23 mouse cellular contexts compared by ENCODE assay signal in genomic region chr11:49253035-49253434, GRCm38 (mm10). TPM values are rescaled to one million over a fixed set of nuclear protein-coding genes. Genes with fewer than 3 reads are reported as not detected.
DNase-seq lines count a peak whose midpoint lies in the region; ATAC-seq lines count a peak whose summit lies in the region.
"Had no signal": no experiment of that assay in that cellular context is flagged by ENCODE, and none has a peak within 500 bp of the region (broad histone marks: within the 10 kb centered on the region; RNA-seq: fewer than 3 reads in every experiment).

No protein-coding gene starts in this region.

- H3K27ac ChIP-seq in kidney, embryonic 15.5 days = no peak overlapping the region
- H3K27ac ChIP-seq: hindbrain, embryonic 12.5 days; left cerebral cortex, adult 2 months; limb, embryonic 10.5 days; neural tube, embryonic 15.5 days had no signal

- H3K27me3 ChIP-seq in kidney, embryonic 15.5 days = no peaks in the 10 kb centered on the region
- no peaks in the 10 kb centered on the region for H3K27me3 ChIP-seq in megakaryocyte, embryonic 14.5 days (replicated peaks)
- H3K27me3 ChIP-seq: hindbrain, embryonic 12.5 days; neural tube, embryonic 15.5 days had no signal

- H3K4me1 ChIP-seq in kidney, embryonic 15.5 days = peaks cover 48% of the 10 kb centered on the region
- peaks cover 87% of the 10 kb centered on the region for H3K4me1 ChIP-seq in megakaryocyte, embryonic 14.5 days

- 87% methylated on average over 6 of the region's 6 CpGs for WGBS in kidney, embryonic 15.5 days

- H3K4me2 ChIP-seq in kidney, embryonic 15.5 days = no peak overlapping the region
- H3K4me2 ChIP-seq: hindbrain, embryonic 12.5 days; neural tube, embryonic 15.5 days had no signal

- H3K4me3 ChIP-seq in kidney, embryonic 15.5 days (replicated peaks) = no peak overlapping the region
- H3K4me3 ChIP-seq in megakaryocyte, embryonic 14.5 days (replicated peaks) = peak overlapping the region; percentile 35
- H3K4me3 ChIP-seq: hindbrain, embryonic 12.5 days; left cerebral cortex, adult 2 months; limb, embryonic 10.5 days; myocyte; neural tube, embryonic 15.5 days had no signal

- no peak overlapping the region for H3K9ac ChIP-seq in kidney, embryonic 15.5 days
- H3K9ac ChIP-seq: hindbrain, embryonic 12.5 days; neural tube, embryonic 15.5 days had no signal

- no peak for ATAC-seq in kidney, embryonic 15.5 days (replicated peaks; ENCODE audit: low FRiP score)
- ATAC-seq in megakaryocyte, adult 5-6 weeks (ENCODE audit: poor library complexity, severe bottlenecking) = no peak

- peaks cover 54% of the 10 kb centered on the region for H3K36me3 ChIP-seq in kidney, embryonic 15.5 days
- peaks cover 62% of the 10 kb centered on the region for H3K36me3 ChIP-seq in megakaryocyte, embryonic 14.5 days (replicated peaks; ENCODE audit: low read length)

- peak; percentile 94 for DNase-seq in heart, adult 11 months
- DNase-seq in heart, postnatal 4 days = no peak
- peak; percentile 33 for DNase-seq in kidney, postnatal 14 days
- no peak for DNase-seq in layer of hippocampus, postnatal 10 days (ENCODE audit: low spot score in 2 of 2)
- DNase-seq: adrenal gland, adult 8-10 months; cerebellum, adult 8-10 months; heart, adult 2 months; kidney, postnatal 10 days; midbrain, embryonic 14.5 days; thymus, postnatal 25 days had no signal

- H3K9me3 ChIP-seq in kidney, embryonic 15.5 days (replicated peaks) = no peaks in the 10 kb centered on the region
- H3K9me3 ChIP-seq in megakaryocyte, embryonic 14.5 days = no peaks in the 10 kb centered on the region
- H3K9me3 ChIP-seq: hindbrain, embryonic 12.5 days; limb, embryonic 10.5 days; neural tube, embryonic 15.5 days had no signal

RNA-seq across cellular contexts. Expression of gene Mgat1, which starts 9.0 kb away (rescaled TPM):
- 10 to 100 TPM; 71.2 to 76.7 TPM for total RNA-seq in heart, postnatal 4 days (2021)
- polyA plus RNA-seq in kidney, embryonic 15.5 days (2015; fragmentation: Nextera tagmentation; extraction: Ambion mirVana) = 66.7 and 75.0 TPM in 2 replicates
- 64.1 and 65.8 TPM in 2 replicates for polyA plus RNA-seq in megakaryocyte, embryonic 14.5 days (2012; ENCODE audit: insufficient read depth, low replicate concordance)
- total RNA-seq in megakaryocyte, adult 5-6 weeks (2015) = 33.6 and 36.0 TPM in 2 replicates
- 42.6 and 42.9 TPM in 2 replicates for total RNA-seq in megakaryocyte, adult 5-6 weeks (2017)
- 10 to 100 TPM; 43.9 to 50.2 TPM for total RNA-seq in layer of hippocampus, postnatal 10 days (2021)

RNA-seq across cellular contexts. Expression of gene Olfr1393, which starts 25.1 kb away (rescaled TPM):
- under 1 TPM; 0.23 to 0.33 TPM for total RNA-seq in heart, postnatal 4 days (2021)
- not detected in 2 replicates for polyA plus RNA-seq in kidney, embryonic 15.5 days (2015; fragmentation: Nextera tagmentation; extraction: Ambion mirVana)
- polyA plus RNA-seq in megakaryocyte, embryonic 14.5 days (2012; ENCODE audit: insufficient read depth, low replicate concordance) = not detected in 2 replicates
- not detected in 2 replicates for total RNA-seq in megakaryocyte, adult 5-6 weeks (2015)
- not detected in 2 replicates for total RNA-seq in megakaryocyte, adult 5-6 weeks (2017)
- total RNA-seq in layer of hippocampus, postnatal 10 days (2021) = not detected
- total RNA-seq: adrenal gland, adult 8-10 months; gastrocnemius, adult 8-10 months; layer of hippocampus, adult 8-10 months had no signal
- polyA plus RNA-seq: hindbrain, embryonic 12.5 days; intestine, embryonic 14.5 days; limb, embryonic 10.5 days; myocyte; neural tube, embryonic 15.5 days had no signal

RNA-seq across cellular contexts. Expression of gene Olfr1392, which starts 32.0 kb away (rescaled TPM):
- total RNA-seq in heart, postnatal 4 days (2021) = under 1 TPM in 1 of 2 experiments, not detected in 1; 0.11 TPM
- polyA plus RNA-seq in kidney, embryonic 15.5 days (2015; fragmentation: Nextera tagmentation; extraction: Ambion mirVana) = 0.10 and 0.15 TPM in 2 replicates
- polyA plus RNA-seq in megakaryocyte, embryonic 14.5 days (2012; ENCODE audit: insufficient read depth, low replicate concordance) = not detected in 2 replicates
- 0.84 TPM in 1 of 2 replicates, not detected in the other for total RNA-seq in megakaryocyte, adult 5-6 weeks (2015)
- total RNA-seq in megakaryocyte, adult 5-6 weeks (2017) = not detected in 2 replicates
- total RNA-seq in layer of hippocampus, postnatal 10 days (2021) = under 1 TPM; 0.11 to 0.14 TPM
- total RNA-seq: adrenal gland, adult 8-10 months; gastrocnemius, adult 8-10 months; heart, adult 2 months; layer of hippocampus, adult 8-10 months; left cerebral cortex, adult 2 months had no signal
- polyA plus RNA-seq: hindbrain, embryonic 12.5 days; intestine, embryonic 14.5 days; limb, embryonic 10.5 days; midbrain, embryonic 14.5 days; myocyte; neural tube, embryonic 15.5 days had no signal

RNA-seq across cellular contexts. Expression of gene Zfp62, which starts 49.9 kb away (rescaled TPM):
- total RNA-seq in heart, postnatal 4 days (2021) = 10 to 100 TPM; 37.2 to 37.7 TPM
- 40.5 and 41.9 TPM in 2 replicates for polyA plus RNA-seq in kidney, embryonic 15.5 days (2015; fragmentation: Nextera tagmentation; extraction: Ambion mirVana)
- 1.5 TPM in 1 of 2 replicates, not detected in the other for polyA plus RNA-seq in megakaryocyte, embryonic 14.5 days (2012; ENCODE audit: insufficient read depth, low replicate concordance)
- 46.3 and 59.7 TPM in 2 replicates for total RNA-seq in megakaryocyte, adult 5-6 weeks (2015)
- 59.0 and 80.3 TPM in 2 replicates for total RNA-seq in megakaryocyte, adult 5-6 weeks (2017)
- 10 to 100 TPM; 33.9 to 36.4 TPM for total RNA-seq in layer of hippocampus, postnatal 10 days (2021)

RNA-seq across cellular contexts. Expression of gene Olfr10, which starts 51.5 kb away (rescaled TPM):
- total RNA-seq in heart, postnatal 4 days (2021) = not detected
- polyA plus RNA-seq in kidney, embryonic 15.5 days (2015; fragmentation: Nextera tagmentation; extraction: Ambion mirVana) = not detected in 2 replicates
- polyA plus RNA-seq in megakaryocyte, embryonic 14.5 days (2012; ENCODE audit: insufficient read depth, low replicate concordance) = not detected in 2 replicates
- total RNA-seq in megakaryocyte, adult 5-6 weeks (2015) = not detected in 2 replicates
- total RNA-seq in megakaryocyte, adult 5-6 weeks (2017) = not detected in 2 replicates
- under 1 TPM in 1 of 2 experiments, not detected in 1; 0.25 TPM for total RNA-seq in layer of hippocampus, postnatal 10 days (2021)
- total RNA-seq: adrenal gland, adult 8-10 months; gastrocnemius, adult 8-10 months; heart, adult 2 months; layer of hippocampus, adult 8-10 months; left cerebral cortex, adult 2 months had no signal
- polyA plus RNA-seq: cortical plate, adult 2 months; embryonic facial prominence, embryonic 14.5 days; heart, adult 2 months; hindbrain, embryonic 12.5 days; intestine, embryonic 14.5 days; limb, embryonic 10.5 days; midbrain, embryonic 14.5 days; myocyte; neural tube, embryonic 15.5 days had no signal

Comparison
In these comparisons a context has a peak if more than half of its experiments do, and no peak if none do; other contexts are left out.
1. DNase-seq: peak in heart, adult 11 months (single experiment) and kidney, postnatal 14 days (single experiment); none in heart, postnatal 4 days (single experiment) and layer of hippocampus, postnatal 10 days (0 of 2).